Mouse (Mus musculus): ENCODE measurements around the gene Nfix.

GRCm38 (mm10) chr8:84834002-84834865 lies 34.1 kb upstream of the Nfix start:
- TF ChIP-seq POLR2A (IDR thresholded peaks at IDR 0.05; ENCODE audit: borderline replicate concordance, insufficient read depth, low read length) = no peak
- no peak for TF ChIP-seq CTCF (IDR thresholded peaks at IDR 0.05; ENCODE audit: borderline replicate concordance, insufficient read depth, low read depth, low read length)

Measured in cerebellum, adult 2 months (tissue).